Mouse (Mus musculus): Measurements from ENCODE around the gene Pamr1.

Gene Pamr1

DNA sequence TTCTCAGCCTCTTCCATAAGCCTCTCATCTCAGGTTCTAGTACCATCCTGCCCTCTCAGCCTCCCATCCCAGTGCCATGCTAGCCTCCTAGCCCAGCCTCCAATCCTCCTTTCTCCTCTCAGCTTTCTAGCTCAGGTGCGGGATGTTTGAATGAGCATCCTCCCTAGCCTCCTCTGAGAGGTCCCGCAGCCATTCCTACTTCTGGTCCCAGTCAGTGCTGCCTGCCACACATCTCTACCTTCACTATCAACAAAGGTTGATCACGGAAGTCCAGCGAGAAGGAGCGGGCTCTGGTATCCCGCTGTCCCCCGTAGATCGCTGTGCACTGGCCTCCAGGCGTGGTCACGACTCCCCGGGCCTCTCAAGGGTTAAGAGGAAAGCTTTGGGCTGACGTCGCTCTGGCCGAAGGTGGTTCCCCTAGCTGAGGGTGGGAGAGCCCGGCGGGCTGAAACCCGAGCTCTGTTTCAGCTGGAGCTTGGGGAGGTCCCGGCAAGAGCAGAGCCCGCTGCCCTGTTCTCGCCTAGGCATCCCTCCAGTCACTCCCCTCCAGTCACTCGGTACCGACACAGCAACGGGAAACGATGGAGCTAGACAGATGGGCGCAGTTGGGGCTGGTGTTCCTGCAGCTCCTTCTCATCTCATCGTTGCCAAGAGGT, at the start of gene Pamr1:
Gene Pamr1, plus strand, starts transcription at position 402 of the 656 bp plus-strand sequence.
- DNase-seq: peak; percentile 29

GRCm38 (mm10) chr2:102507633-102508032, 42.2 kb upstream of the Pamr1 start:
- no peak for DNase-seq

DNA sequence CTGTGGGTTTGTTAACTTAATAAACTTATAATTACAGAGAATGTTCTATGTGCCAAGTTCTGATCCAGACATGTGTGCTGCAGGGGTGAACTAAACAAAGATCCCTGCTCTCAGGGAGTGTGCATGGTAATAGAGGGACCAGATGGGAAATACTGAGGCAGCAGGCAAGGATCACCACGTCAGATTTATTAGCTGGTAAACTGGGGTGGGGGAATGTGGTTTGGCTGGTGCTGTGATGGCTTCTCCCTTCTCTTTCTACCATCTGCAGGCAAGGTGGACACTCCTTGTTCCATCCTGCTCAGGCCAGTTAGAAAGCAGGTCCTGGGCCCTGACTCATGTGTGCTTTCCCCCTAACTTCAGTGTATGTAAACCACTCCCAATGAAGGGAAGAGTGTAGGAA, 41.7 kb upstream of the Pamr1 start:
- no peak for DNase-seq

DNA sequence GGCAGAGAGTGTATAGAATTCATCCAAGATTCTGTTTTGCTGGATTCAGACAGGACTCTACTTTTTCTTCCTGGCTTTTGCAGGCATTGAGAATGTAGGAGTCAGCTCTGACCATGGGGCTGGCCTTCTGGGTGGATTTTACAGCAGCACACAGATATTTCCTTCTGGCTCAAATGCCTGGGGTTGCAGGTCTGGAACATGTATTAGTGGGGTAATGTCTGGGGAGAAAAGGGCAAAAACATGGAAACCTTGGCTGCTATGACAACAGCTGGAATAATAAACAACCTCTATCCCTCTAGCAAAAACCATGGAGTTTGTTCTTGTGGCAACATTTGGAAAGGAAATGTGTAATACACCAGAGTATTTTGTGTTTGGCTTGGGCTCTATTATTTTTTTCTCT, 29.9 kb upstream of the Pamr1 start:
- DNase-seq: no peak

DNA sequence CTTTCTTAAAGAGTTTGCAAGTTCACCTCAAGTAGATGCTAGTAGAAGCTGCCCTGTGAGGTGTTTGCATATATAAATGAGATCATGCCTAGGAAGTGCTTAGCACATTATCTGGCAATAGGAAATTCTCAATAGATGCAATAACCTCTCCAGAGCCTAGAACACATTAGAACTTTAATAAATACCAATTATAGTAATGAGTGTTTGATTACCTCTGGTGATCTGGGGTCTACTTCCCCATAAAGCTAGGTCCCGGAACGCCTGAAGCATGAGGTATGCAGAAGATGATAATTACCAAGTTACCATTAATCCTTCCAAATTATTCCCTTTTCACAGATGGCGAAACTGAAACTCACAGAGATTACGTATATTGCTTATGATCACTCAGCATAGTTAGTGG, 22.2 kb upstream of the Pamr1 start:
- DNase-seq: no peak

GRCm38 (mm10) chr2:102533437-102533836, 16.4 kb upstream of the Pamr1 start:
- no peak for DNase-seq

DNA sequence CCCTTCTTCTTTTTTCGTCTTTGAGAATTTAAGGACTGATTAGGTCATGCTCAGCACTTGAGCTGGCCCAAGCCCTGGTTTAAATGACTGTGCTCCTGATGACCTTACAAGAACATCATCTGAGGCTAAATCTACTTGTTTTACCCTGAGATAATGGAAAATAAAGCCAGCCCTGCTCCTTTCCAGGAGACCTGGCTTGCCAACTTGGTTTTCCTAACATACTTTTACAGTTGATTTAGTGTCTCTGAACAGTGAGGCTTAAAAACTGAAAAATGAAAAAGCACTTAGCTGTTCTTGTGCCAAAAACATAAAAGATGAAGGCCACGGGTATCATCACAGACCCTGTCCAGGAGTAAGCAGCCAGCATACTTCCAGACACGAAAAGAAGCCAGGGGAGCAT, 13.0 kb upstream of the Pamr1 start:
- no peak for DNase-seq

DNA sequence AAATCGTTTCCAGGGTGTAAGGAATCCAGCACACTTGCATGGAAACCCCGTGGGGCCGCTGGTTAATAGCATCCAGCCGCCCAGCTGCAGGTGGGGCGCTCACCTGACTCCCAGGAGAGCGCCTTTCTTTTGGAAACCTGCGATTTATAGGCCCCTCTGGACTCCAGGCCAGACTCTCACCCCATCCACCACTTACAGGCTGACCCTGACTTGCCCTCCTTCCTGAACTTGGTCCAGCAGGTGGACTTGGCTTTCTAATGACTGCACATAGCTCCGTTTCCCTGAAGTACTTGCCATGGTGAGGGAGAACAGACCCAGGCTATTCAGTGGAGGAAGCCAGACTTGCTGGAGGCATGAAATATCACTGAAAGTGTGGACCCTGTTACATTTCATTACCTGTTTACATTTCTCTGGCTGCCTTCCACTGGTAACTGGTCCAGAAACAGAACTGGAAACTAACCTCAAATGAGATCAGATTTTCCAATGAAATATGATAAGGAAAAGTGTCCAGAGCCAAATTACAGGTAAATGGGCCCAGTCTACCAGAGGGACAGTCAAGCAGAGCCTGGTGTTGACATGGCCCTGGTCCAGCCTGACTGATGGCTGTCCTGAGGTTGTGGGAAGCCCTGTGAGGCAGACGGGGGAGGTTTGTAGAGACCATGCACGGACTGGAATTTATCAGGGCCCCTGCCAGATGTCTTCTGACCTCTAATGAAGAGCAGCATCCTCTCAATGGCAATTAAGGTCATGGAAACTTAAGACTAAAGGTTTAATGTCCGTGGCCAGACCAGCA, 9.2 kb upstream of the Pamr1 start:
- no peak for DNase-seq

GRCm38 (mm10) chr2:102541404-102542125, 8.2 kb upstream of the Pamr1 start:
- DNase-seq: no peak

DNA sequence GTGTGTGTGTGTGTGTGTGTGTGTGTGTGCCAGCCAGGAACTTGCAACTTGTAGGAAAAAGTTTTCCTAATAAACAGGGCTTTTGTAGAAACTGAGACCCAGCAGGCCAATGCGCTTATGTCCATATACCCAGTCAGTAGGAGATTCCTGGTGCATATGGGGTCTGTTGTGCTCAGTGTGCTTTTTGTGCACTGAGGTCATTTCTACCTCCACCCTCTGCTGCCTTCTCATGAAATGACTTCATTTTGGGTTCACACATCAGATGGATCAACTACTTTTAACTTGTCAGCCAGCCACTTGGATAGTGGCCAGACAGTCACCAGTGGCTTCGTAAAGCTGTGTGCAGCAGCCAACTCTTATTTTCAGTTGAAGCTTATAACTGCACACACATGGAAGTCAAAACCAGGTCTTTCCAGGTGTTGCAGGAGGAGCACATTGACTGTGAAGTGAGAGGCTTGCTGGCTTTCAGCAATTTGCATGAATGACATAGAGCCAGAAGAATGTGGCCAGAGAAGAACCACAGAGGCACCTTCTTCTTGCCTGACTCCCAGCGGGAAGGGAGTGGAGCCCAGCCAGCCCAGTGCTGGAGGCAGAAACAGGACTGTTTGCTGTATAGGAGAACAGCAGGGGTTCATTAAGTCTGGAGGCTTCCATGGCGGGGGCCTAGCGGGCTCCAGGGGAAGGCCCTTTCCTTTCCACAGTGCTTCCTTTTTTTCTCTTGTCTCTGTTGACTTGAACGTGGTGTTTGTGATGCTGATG, 5.7 kb upstream of the Pamr1 start:
- peak; percentile 37 for DNase-seq

GRCm38 (mm10) chr2:102550910-102551582, 1.2 kb downstream of the Pamr1 start:
- DNase-seq: no peak

GRCm38 (mm10) chr2:102551594-102551993, 1.8 kb downstream of the Pamr1 start:
- DNase-seq: no peak

- DNase-seq: no peak
Measured at GRCm38 (mm10) chr2:102552095-102552537, 2.3 kb downstream of the Pamr1 start.

GRCm38 (mm10) chr2:102557085-102557484, 7.3 kb downstream of the Pamr1 start:
- DNase-seq: no peak

DNA sequence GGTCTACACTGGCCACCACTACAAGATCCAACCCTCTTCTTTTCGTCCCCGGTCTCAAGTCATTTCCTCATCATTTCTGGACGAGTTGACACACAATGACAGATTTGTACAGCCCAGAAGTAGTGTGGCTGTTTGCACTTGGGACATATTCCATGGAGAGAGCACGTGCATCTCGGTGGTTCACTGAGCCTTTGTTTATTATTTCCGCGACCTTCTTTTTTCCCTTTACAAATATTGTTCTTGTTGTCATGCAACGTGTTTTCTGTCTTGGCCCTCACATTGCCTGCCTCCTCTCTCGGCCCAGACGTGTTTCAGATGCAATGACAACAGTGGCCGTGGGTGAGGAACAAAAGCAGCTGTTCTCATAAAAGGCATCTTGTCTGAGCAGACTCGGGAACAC, 9.2 kb downstream of the Pamr1 start:
- DNase-seq: no peak

DNA sequence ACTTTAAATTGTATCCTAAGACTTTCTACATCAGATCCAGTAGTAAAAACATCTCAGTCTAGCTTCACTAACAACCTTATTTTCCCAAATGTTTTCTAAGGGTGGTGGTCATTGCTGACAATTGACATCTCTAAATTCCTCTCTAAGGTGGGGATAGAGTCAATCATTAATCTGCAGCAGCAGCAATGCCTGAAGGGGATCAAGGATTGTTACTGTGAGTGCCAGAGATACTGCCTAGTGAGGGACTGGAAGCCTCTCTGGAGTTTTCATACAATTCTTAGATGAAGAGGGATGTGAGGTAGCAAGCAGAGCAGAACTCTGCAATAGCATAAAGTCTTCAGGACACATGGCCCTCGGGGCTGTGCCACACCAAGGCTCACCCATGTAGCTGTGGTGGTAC, 14.0 kb downstream of the Pamr1 start:
- DNase-seq: no peak

GRCm38 (mm10) chr2:102579248-102579647, 29.4 kb downstream of the Pamr1 start:
- no peak for DNase-seq

- DNase-seq: peak; percentile 16
Measured at GRCm38 (mm10) chr2:102589977-102590376, 40.2 kb downstream of the Pamr1 start.

GRCm38 (mm10) chr2:102594535-102594934, 44.7 kb downstream of the Pamr1 start:
- no peak for DNase-seq

- DNase-seq: no peak
Measured at GRCm38 (mm10) chr2:102595395-102596130, 45.8 kb downstream of the Pamr1 start.

DNA sequence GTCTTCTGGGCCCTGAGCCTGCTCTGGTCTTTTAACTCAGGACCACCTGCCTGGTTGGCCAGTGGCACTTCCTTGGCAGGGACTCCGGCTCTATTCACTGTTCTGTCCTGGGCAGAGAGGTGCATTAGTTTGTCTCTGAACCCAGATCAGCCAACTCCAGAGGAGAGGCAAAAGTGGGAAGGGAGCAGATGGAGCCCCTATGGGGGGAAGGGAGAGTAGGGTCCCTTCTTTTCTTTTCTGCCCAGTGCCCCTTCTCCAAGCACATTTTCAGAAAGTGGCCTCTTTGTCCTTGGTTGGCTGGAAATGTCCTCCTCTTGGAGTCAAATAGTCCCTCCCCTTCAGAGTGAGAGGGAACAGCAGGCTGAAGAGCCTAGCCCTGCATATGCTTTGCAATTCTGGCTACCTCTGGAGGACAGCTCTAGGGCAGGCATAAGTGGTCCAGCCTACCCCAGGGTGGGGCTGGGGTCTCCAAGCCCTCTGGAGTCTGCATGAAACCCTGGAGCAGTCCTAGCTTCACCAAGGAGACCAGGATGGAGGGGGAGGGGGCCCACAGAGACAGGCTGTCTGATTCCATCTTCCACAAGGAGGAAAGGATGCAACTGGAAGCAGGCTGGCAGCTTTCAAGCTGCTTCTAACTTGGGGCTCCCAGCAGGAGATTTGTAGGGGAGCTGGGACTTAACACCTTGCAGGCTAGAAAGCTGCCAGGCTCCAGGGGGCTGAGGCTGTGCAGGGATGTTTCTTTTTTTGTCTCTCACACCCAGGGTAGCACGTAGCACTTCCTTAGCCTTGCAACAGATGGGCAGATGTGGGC, 49.3 kb downstream of the Pamr1 start:
- peak; percentile 53 for DNase-seq
